Mouse (Mus musculus) T-helper 2 cell (primary cell): ENCODE measurements around the gene Cep55.

Experiments
- in situ Hi-C: fragments of 300-600 bp; cut with MboI, MseI; formaldehyde crosslinking; loops from one replicate; pipeline ENCODE4 v1.15.1; 2025; ENCODE audit warnings: high pct_unique_total_duplicates

The Cep55 gene

GRCm38 (mm10) chr19:38096858-38097758 lies 42.3 kb downstream of the Cep55 start, which contains the start of gene Ffar4:
Gene Ffar4, plus strand, starts transcription at chr19:38097071.
- in situ Hi-C loops: no loop called here

- in situ Hi-C loops: loop anchor here (10.0 kb wide), 1 partner anchor 1613 kb away; no protein-coding TSS in a partner anchor
Measured at GRCm38 (mm10) chr19:38107871-38108270, 53.1 kb downstream of the Cep55 start.

GRCm38 (mm10) chr19:38109506-38110242 lies 54.9 kb downstream of the Cep55 start:
- in situ Hi-C loops: loop anchor here (10.0 kb wide), 1 partner anchor 1615 kb away; no protein-coding TSS in a partner anchor

GRCm38 (mm10) chr19:38111056-38111455 lies 56.2 kb downstream of the Cep55 start:
- in situ Hi-C loops: no loop called here

GRCm38 (mm10) chr19:38112575-38112974 lies 57.8 kb downstream of the Cep55 start:
- in situ Hi-C loops: no loop called here

- in situ Hi-C loops: no loop called here
Measured at GRCm38 (mm10) chr19:38114834-38115491, 60.2 kb downstream of the Cep55 start.

- in situ Hi-C loops: no loop called here
Measured at GRCm38 (mm10) chr19:38120123-38120760, 65.4 kb downstream of the Cep55 start.

- in situ Hi-C loops: no loop called here
Measured at GRCm38 (mm10) chr19:38123921-38124320, 69.1 kb downstream of the Cep55 start.
